Mouse (Mus musculus): Measurements from ENCODE around the gene Arhgap23. TPM values are rescaled to one million over a fixed set of nuclear protein-coding genes. Genes with fewer than 3 reads are reported as not detected.

Gene Arhgap23
- polyA plus RNA-seq (2015; fragmentation: Nextera tagmentation; extraction: Ambion mirVana) = 7.1 and 8.4 TPM in 2 replicates

DNA sequence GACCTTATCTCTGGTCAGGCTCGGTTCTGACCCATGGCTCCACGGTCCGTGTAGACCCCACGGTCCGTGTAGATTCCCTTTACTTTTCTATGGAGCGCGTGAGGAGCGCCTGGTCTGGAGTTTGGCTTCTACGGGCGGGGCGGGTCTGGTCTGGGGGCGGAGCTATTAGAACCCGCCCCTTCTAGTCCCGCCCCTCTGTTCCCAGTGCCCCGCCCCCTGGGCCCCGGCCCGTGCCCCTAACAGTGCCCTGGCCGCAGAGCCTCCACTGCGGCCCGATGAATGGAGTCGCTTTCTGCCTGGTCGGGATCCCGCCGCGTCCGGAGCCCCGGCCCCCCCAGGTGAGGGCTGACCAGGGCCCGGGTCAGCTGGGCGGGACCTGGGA, at the start of gene Arhgap23:
Arhgap23 (plus strand) TSS at position 204 of the 382 bp plus-strand sequence.
- under 1% methylated on average over 29 of the region's 29 CpGs for WGBS
- no peak within 1 kb of the TSS for H3K27ac ChIP-seq (replicated peaks)
- H3K9me3 ChIP-seq = no peaks in the 10 kb centered on the region
- H3K27me3 ChIP-seq = no peaks in the 10 kb centered on the region
- H3K9ac ChIP-seq (replicated peaks) = peak within 1 kb of the TSS; percentile 39
- peaks cover 10% of the 10 kb centered on the region for H3K4me1 ChIP-seq
- H3K36me3 ChIP-seq = no peaks in the 10 kb centered on the region
- ATAC-seq (replicated peaks) = peak; percentile 65
- peak within 1 kb of the TSS; percentile 44 for H3K4me2 ChIP-seq (replicated peaks)
- peak within 1 kb of the TSS; percentile 36 for H3K4me3 ChIP-seq

- Histone ChIP-seq H3K27me3 (no peaks in the 10 kb centered on the region), H3K4me3 (peak overlapping the region; percentile 59), H3K9me3 (no peaks in the 10 kb centered on the region), H3K4me1 (peaks cover 68% of the 10 kb centered on the region), H3K9ac (replicated peaks) (peak overlapping the region; percentile 92), H3K4me2 (replicated peaks) (peak overlapping the region; percentile 67), H3K36me3 (0 out of 2 replicates have a peak, but pooled peaks cover 3% of the 10 kb centered on the region), H3K27ac (replicated peaks) (peak overlapping the region; percentile 51; the same call in 1 of the 2 replicates)
- 66% methylated on average over 1 of the region's 1 CpGs for WGBS
- ATAC-seq (replicated peaks) = no peak
Observed at GRCm38 (mm10) chr11:97365556-97365955, 49.8 kb upstream of the Arhgap23 start.

DNA sequence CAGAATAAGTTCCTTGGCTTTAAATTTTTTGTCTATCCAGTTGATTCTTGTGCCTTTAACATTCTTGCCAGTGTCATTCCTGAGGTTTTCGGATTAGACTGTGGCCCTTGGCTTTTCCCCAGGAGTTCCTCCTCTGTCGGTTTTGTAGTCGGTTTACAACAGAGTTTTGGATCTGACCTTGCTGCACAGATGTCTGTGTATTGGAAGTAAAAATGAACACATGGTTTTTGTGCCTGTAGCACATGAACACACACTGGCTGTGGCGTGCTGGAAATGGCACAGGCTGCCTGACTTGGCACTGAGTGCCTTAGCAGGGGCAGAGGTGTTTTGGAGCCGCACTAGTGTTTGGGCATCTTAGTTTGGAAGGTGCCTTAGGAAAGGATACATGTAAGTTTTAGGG, 46.8 kb upstream of the Arhgap23 start:
- peak overlapping the region; percentile 58; the same call in 1 of the 2 replicates for H3K27ac ChIP-seq (replicated peaks)
- H3K9ac ChIP-seq (replicated peaks) = no peak overlapping the region
- 0 out of 2 replicates have a peak, but pooled peaks cover 3% of the 10 kb centered on the region for H3K36me3 ChIP-seq
- H3K9me3 ChIP-seq = no peaks in the 10 kb centered on the region
- H3K4me3 ChIP-seq = no peak overlapping the region
- ATAC-seq (replicated peaks) = no peak
- no peaks in the 10 kb centered on the region for H3K27me3 ChIP-seq
- WGBS = 63% methylated on average over 5 of the region's 5 CpGs
- H3K4me1 ChIP-seq = peaks cover 66% of the 10 kb centered on the region
- H3K4me2 ChIP-seq (replicated peaks) = no peak overlapping the region

DNA sequence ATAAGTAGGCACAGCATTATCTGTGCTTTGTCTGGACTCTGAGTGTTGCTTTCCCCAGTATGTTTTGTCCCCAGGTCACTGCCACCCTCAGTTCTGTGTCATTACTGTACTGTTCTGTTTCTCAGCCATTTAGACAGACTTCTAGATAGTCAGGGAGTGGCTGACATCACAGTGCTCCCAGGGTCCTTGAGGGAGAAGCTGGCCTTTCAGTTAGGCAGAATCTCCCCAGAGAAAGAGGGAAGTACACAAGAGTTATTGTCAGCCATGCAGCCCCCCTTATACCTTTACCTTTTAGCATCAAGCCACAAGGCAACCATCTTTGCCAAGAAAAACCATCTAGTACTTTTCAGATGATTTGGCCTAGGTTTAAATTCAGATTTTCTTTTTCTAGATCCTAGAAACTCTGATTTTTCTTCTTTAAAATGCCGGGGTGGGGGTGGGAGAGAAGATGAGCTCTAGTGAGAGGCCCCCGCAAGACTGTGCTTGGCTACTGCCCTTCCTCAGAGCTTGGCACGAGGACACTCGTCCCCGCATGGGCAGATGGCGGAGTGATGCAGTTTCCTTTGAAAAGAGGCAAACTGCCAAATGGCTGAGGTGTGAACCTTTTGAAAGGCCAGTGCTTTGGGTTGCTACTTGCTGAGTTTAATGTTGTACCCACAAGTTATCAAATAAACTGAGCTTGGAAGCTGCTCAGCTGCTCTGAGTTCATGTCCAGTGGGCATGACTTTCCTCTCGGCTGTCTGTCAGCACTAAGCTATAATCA, 44.8 kb upstream of the Arhgap23 start:
- ATAC-seq (replicated peaks) = no peak
- H3K4me3 ChIP-seq = no peak overlapping the region
- H3K4me1 ChIP-seq = peaks cover 46% of the 10 kb centered on the region
- 0 out of 2 replicates have a peak overlapping the region, but pooled peaks have one; percentile 36 for H3K27ac ChIP-seq (replicated peaks)
- H3K27me3 ChIP-seq = no peaks in the 10 kb centered on the region
- H3K4me2 ChIP-seq (replicated peaks) = no peak overlapping the region
- no peak overlapping the region for H3K9ac ChIP-seq (replicated peaks)
- WGBS = 51% methylated on average over 7 of the region's 7 CpGs
- H3K9me3 ChIP-seq = no peaks in the 10 kb centered on the region
- peaks cover 11% of the 10 kb centered on the region; the same call in 1 of the 2 replicates for H3K36me3 ChIP-seq

- Histone ChIP-seq H3K27me3 (no peaks in the 10 kb centered on the region), H3K4me3 (no peak overlapping the region), H3K4me2 (replicated peaks) (no peak overlapping the region), H3K27ac (replicated peaks) (no peak overlapping the region), H3K4me1 (peaks cover 29% of the 10 kb centered on the region), H3K9ac (replicated peaks) (no peak overlapping the region), H3K36me3 (peaks cover 21% of the 10 kb centered on the region), H3K9me3 (no peaks in the 10 kb centered on the region)
- 83% methylated on average over 6 of the region's 6 CpGs for WGBS
- ATAC-seq (replicated peaks) = no peak
Observed at GRCm38 (mm10) chr11:97372159-97372864, 43.0 kb upstream of the Arhgap23 start.

DNA sequence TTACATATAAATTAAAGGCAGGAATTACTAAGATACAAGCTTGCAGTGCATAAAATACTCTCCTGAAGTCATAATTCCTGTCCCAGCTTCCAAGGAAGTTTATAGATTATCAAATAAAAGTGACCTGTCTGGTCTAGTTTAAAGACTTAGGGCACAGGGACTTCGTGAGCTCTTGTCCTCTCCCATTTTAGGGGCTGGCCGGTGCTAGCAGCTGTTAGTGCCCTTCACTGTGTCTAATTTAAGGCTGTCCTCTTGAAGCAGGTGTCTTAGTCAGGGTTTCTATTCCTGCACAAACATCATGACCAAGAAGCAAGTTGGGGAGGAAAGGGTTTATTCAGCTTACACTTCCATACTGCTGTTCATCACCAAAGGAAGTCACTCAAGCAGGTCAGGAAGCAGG, 41.9 kb upstream of the Arhgap23 start:
- Histone ChIP-seq H3K36me3 (peaks cover 31% of the 10 kb centered on the region), H3K9ac (replicated peaks) (no peak overlapping the region), H3K4me2 (replicated peaks) (no peak overlapping the region), H3K27me3 (no peaks in the 10 kb centered on the region), H3K9me3 (no peaks in the 10 kb centered on the region), H3K4me3 (no peak overlapping the region), H3K4me1 (peaks cover 20% of the 10 kb centered on the region), H3K27ac (replicated peaks) (no peak overlapping the region)
- ATAC-seq (replicated peaks) = no peak
- WGBS = 92% methylated on average over 2 of the region's 2 CpGs

GRCm38 (mm10) chr11:97380036-97380435, 35.3 kb upstream of the Arhgap23 start:
- Histone ChIP-seq H3K27ac (replicated peaks) (no peak overlapping the region), H3K4me2 (replicated peaks) (no peak overlapping the region), H3K4me3 (no peak overlapping the region), H3K27me3 (no peaks in the 10 kb centered on the region), H3K9ac (replicated peaks) (no peak overlapping the region), H3K4me1 (peaks cover 7% of the 10 kb centered on the region; the same call in 1 of the 2 replicates), H3K36me3 (peaks cover 63% of the 10 kb centered on the region), H3K9me3 (no peaks in the 10 kb centered on the region)
- ATAC-seq (replicated peaks) = no peak
- WGBS = 92% methylated on average over 3 of the region's 3 CpGs

DNA sequence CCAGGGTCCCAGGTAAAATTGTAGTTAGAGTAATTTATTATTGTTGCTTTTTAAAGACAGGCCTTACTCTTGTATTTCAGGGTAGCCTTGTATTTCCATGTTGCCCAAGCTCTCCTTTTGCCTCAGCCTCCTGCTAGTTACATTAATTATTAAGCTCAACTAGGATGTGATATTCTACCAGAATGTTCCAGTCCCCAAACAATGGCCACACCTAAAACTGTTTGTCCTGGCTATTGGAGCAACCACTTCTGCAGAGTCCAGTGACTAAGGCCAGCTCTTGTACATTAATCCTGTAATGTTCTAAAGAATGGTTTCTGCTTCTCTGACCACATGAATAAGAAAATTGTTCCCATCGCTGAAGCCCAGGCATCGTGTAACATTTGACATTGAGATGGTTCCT, 32.3 kb upstream of the Arhgap23 start:
- no peak for ATAC-seq (replicated peaks)
- no peaks in the 10 kb centered on the region for H3K9me3 ChIP-seq
- no peak overlapping the region for H3K4me3 ChIP-seq
- 91% methylated on average over 2 of the region's 2 CpGs for WGBS
- no peaks in the 10 kb centered on the region for H3K27me3 ChIP-seq
- H3K36me3 ChIP-seq = peaks cover 52% of the 10 kb centered on the region
- H3K4me1 ChIP-seq = peaks cover 7% of the 10 kb centered on the region; the same call in 1 of the 2 replicates
- no peak overlapping the region for H3K9ac ChIP-seq (replicated peaks)
- no peak overlapping the region; the same call in 1 of the 2 replicates for H3K27ac ChIP-seq (replicated peaks)
- H3K4me2 ChIP-seq (replicated peaks) = no peak overlapping the region

GRCm38 (mm10) chr11:97383764-97384163, 31.6 kb upstream of the Arhgap23 start:
- WGBS = 51% methylated on average over 2 of the region's 2 CpGs
- Histone ChIP-seq H3K9me3 (no peaks in the 10 kb centered on the region), H3K4me2 (replicated peaks) (no peak overlapping the region), H3K4me1 (peaks cover 7% of the 10 kb centered on the region; the same call in 1 of the 2 replicates), H3K9ac (replicated peaks) (no peak overlapping the region), H3K36me3 (peaks cover 49% of the 10 kb centered on the region), H3K4me3 (no peak overlapping the region), H3K27me3 (no peaks in the 10 kb centered on the region), H3K27ac (replicated peaks) (peak overlapping the region; percentile 11; the same call in 1 of the 2 replicates)
- no peak for ATAC-seq (replicated peaks)

DNA sequence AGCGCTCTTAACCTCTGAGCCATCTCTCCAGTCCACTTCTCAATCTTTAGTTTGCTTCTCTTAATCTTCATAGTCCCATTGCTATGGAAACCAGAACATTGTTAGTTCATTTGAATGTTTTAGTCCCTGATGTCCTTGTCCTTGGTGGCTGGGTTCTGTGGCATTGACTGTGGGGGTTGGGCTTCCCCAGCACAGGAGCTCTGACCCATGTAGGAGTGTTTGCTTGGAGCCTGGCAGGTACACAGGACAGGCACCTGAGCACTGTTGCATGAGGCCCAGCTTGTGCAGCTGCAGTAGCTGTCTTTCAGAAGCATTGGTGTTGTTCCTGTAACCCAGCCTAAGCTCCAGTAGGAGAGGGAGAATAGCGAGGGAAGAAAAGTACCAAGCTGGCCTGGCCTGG, 27.5 kb upstream of the Arhgap23 start:
- no peak for ATAC-seq (replicated peaks)
- WGBS = 87% methylated on average over 2 of the region's 2 CpGs
- Histone ChIP-seq H3K4me1 (peaks cover 13% of the 10 kb centered on the region), H3K27me3 (no peaks in the 10 kb centered on the region), H3K4me2 (replicated peaks) (no peak overlapping the region), H3K9ac (replicated peaks) (no peak overlapping the region), H3K36me3 (peaks cover 67% of the 10 kb centered on the region), H3K27ac (replicated peaks) (no peak overlapping the region), H3K4me3 (no peak overlapping the region), H3K9me3 (no peaks in the 10 kb centered on the region)

GRCm38 (mm10) chr11:97389127-97389526, 26.2 kb upstream of the Arhgap23 start:
- peaks cover 69% of the 10 kb centered on the region for H3K36me3 ChIP-seq

GRCm38 (mm10) chr11:97393658-97394057, 21.7 kb upstream of the Arhgap23 start:
- peaks cover 62% of the 10 kb centered on the region for H3K36me3 ChIP-seq
- WGBS = 82% methylated on average over 11 of the region's 11 CpGs
- no peak for ATAC-seq (replicated peaks)

More at GRCm38 (mm10) chr11:97389127-97389526, 26.2 kb upstream of the Arhgap23 start:
- no peak overlapping the region for H3K27ac ChIP-seq (replicated peaks)
- H3K9ac ChIP-seq (replicated peaks) = no peak overlapping the region
- H3K27me3 ChIP-seq = no peaks in the 10 kb centered on the region
- no peak for ATAC-seq (replicated peaks)
- peaks cover 6% of the 10 kb centered on the region; the same call in 1 of the 2 replicates for H3K4me1 ChIP-seq
- H3K4me3 ChIP-seq = no peak overlapping the region
- no peaks in the 10 kb centered on the region for H3K9me3 ChIP-seq
- WGBS = 85% methylated on average over 8 of the region's 8 CpGs
- no peak overlapping the region for H3K4me2 ChIP-seq (replicated peaks)

More at GRCm38 (mm10) chr11:97393658-97394057, 21.7 kb upstream of the Arhgap23 start:
- no peaks in the 10 kb centered on the region for H3K9me3 ChIP-seq
- peaks cover 6% of the 10 kb centered on the region; the same call in 1 of the 2 replicates for H3K4me1 ChIP-seq
- H3K4me2 ChIP-seq (replicated peaks) = no peak overlapping the region
- no peaks in the 10 kb centered on the region for H3K27me3 ChIP-seq
- H3K4me3 ChIP-seq = no peak overlapping the region
- no peak overlapping the region for H3K9ac ChIP-seq (replicated peaks)
- no peak overlapping the region for H3K27ac ChIP-seq (replicated peaks)

Data from forebrain, embryonic 15.5 days (tissue).